Mouse (Mus musculus) heart, adult 18-20 months (tissue): ENCODE results near the gene Tfap2e. TPM values are rescaled to one million over a fixed set of nuclear protein-coding genes. Genes with fewer than 3 reads are reported as not detected.

Experiments
- DNase-seq, 2 experiments: peaks; one replicate each; pipeline ENCODE4 v3.0.0; 2021 to 2022; ENCODE audit warnings: mixed read lengths in 1 of 2
- long read RNA-seq, 2 experiments: library from polyadenylated mRNA; stranded (forward); transcript quantifications; one replicate each; pipeline ENCODE4 v2.0.0; 2021
- total RNA-seq, 2 experiments: library from RNA; stranded (reverse); gene quantifications; 2 replicates each; pipeline ENCODE4 v1.2.3; 2021

Tfap2e gene
- not detected for total RNA-seq
- long read RNA-seq, experiment 1, result 0 reads
- long read RNA-seq, experiment 2, result 0 reads

- DNase-seq, result peak in 1 of 2 experiments; percentile 48
Observed at GRCm38 (mm10) chr4:126736001-126736414, at the start of gene Tfap2e. Gene Tfap2e (minus strand): TSS chr4:126736240.

- DNase-seq, result no peak
Observed at GRCm38 (mm10) chr4:126782996-126783395, 47.0 kb upstream of the Tfap2e start.

- DNase-seq, result no peak
Observed at GRCm38 (mm10) chr4:126782512-126782911, 46.5 kb upstream of the Tfap2e start.

GRCm38 (mm10) chr4:126781871-126782270, 45.8 kb upstream of the Tfap2e start:
- no peak for DNase-seq

- DNase-seq, result no peak
Observed at GRCm38 (mm10) chr4:126779826-126780775, 44.1 kb upstream of the Tfap2e start.

- DNase-seq, result no peak
Observed at GRCm38 (mm10) chr4:126779148-126779581, 43.1 kb upstream of the Tfap2e start.

GRCm38 (mm10) chr4:126775182-126775581, 39.1 kb upstream of the Tfap2e start:
- DNase-seq, result no peak

- DNase-seq, result no peak
Observed at GRCm38 (mm10) chr4:126773871-126774270, 37.8 kb upstream of the Tfap2e start.

- no peak for DNase-seq
Observed at GRCm38 (mm10) chr4:126770831-126771230, 34.8 kb upstream of the Tfap2e start.

- DNase-seq, result no peak
Observed at GRCm38 (mm10) chr4:126769800-126770563, 33.9 kb upstream of the Tfap2e start.

GRCm38 (mm10) chr4:126763483-126763882, 27.4 kb upstream of the Tfap2e start:
- no peak for DNase-seq

GRCm38 (mm10) chr4:126762586-126763359, 26.7 kb upstream of the Tfap2e start:
- no peak for DNase-seq

- no peak for DNase-seq
Observed at GRCm38 (mm10) chr4:126759435-126759834, 23.4 kb upstream of the Tfap2e start.

GRCm38 (mm10) chr4:126758299-126758698, 22.3 kb upstream of the Tfap2e start:
- no peak for DNase-seq

- DNase-seq, result peak; percentile 39 to 48
Observed at GRCm38 (mm10) chr4:126756766-126757165, 20.7 kb upstream of the Tfap2e start.

- DNase-seq, result no peak
Observed at GRCm38 (mm10) chr4:126754736-126755374, 18.8 kb upstream of the Tfap2e start.

GRCm38 (mm10) chr4:126754231-126754611, 18.2 kb upstream of the Tfap2e start:
- DNase-seq, result no peak

- DNase-seq, result peak; percentile 97
Observed at GRCm38 (mm10) chr4:126753268-126754230, 17.5 kb upstream of the Tfap2e start, which contains the start of the genes Ncdn and AU040320. Gene Ncdn (minus strand): TSS chr4:126753438. Gene AU040320 (plus strand): TSS chr4:126753544.

GRCm38 (mm10) chr4:126752608-126753141, 16.6 kb upstream of the Tfap2e start:
- no peak for DNase-seq
